Mouse (Mus musculus): ENCODE data around the gene Asic2. TPM values are rescaled to one million over a fixed set of nuclear protein-coding genes. Genes with fewer than 3 reads are reported as not detected.

The Asic2 gene
- polyA plus RNA-seq, 1 experiment from 2014 or later = not detected

DNA sequence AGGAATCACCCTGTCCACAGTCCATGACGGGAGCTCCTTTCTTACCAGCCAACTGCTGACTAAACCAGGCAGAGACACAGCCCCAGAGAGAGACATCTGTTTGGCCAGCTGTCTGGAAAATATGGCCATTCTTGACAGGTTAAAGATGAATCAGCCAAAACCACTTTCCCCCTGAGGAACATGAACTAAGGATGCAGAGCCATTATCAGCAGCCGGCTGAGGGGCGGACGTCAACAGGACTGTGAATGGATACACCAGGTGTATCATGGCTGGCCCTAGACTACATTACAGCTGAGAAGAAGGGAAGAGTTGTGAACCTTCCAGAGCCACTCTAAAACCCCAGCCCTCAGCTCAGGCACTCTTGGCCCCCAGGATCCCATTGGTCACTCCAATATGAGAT is 550.2 kb downstream of the Asic2 start:
- H3K4me3 ChIP-seq = no peak overlapping the region
- H3K36me3 ChIP-seq = no peaks in the 10 kb centered on the region
- WGBS = 88% methylated on average over 4 of the region's 4 CpGs
- H3K9ac ChIP-seq = no peak overlapping the region
- H3K4me1 ChIP-seq (replicated peaks) = no peaks in the 10 kb centered on the region
- H3K27ac ChIP-seq = no peak overlapping the region
- H3K27me3 ChIP-seq = no peaks in the 10 kb centered on the region; the same call in 1 of the 2 replicates
- H3K4me2 ChIP-seq = no peak overlapping the region
- H3K9me3 ChIP-seq (replicated peaks) = no peaks in the 10 kb centered on the region
- no peak for ATAC-seq (replicated peaks; ENCODE audit: insufficient number of reproducible peaks, insufficient read depth, low FRiP score, low read depth)

GRCm38 (mm10) chr11:81416319-81416718 is 551.9 kb downstream of the Asic2 start:
- H3K36me3 ChIP-seq = no peaks in the 10 kb centered on the region
- 74% methylated on average over 6 of the region's 6 CpGs for whole genome bisulfite sequencing
- H3K4me1 ChIP-seq (replicated peaks) = no peaks in the 10 kb centered on the region
- no peak overlapping the region for H3K4me2 ChIP-seq
- no peak overlapping the region for H3K27ac ChIP-seq
- no peaks in the 10 kb centered on the region for H3K9me3 ChIP-seq (replicated peaks)
- H3K27me3 ChIP-seq = no peaks in the 10 kb centered on the region
- ATAC-seq (replicated peaks; ENCODE audit: insufficient number of reproducible peaks, insufficient read depth, low FRiP score, low read depth) = no peak
- no peak overlapping the region for H3K9ac ChIP-seq
- no peak overlapping the region for H3K4me3 ChIP-seq

- no peak overlapping the region for H3K9ac ChIP-seq
- no peaks in the 10 kb centered on the region for H3K4me1 ChIP-seq (replicated peaks)
- H3K27ac ChIP-seq = no peak overlapping the region
- ATAC-seq (replicated peaks; ENCODE audit: insufficient number of reproducible peaks, insufficient read depth, low FRiP score, low read depth) = no peak
- H3K9me3 ChIP-seq (replicated peaks) = no peaks in the 10 kb centered on the region
- H3K4me2 ChIP-seq = no peak overlapping the region
- H3K27me3 ChIP-seq = no peaks in the 10 kb centered on the region
- 71% methylated on average over 2 of the region's 2 CpGs for WGBS
- no peak overlapping the region for H3K4me3 ChIP-seq
- H3K36me3 ChIP-seq = no peaks in the 10 kb centered on the region
These were observed 553.7 kb downstream of the Asic2 start for GRCm38 (mm10) chr11:81414596-81414995.

- H3K4me1 ChIP-seq (replicated peaks) = no peaks in the 10 kb centered on the region
- no peak overlapping the region for H3K4me3 ChIP-seq
- no peak overlapping the region for H3K9ac ChIP-seq
- WGBS = 19% methylated on average over 4 of the region's 4 CpGs
- H3K4me2 ChIP-seq = no peak overlapping the region
- H3K27ac ChIP-seq = no peak overlapping the region
- no peak for ATAC-seq (replicated peaks; ENCODE audit: insufficient number of reproducible peaks, insufficient read depth, low FRiP score, low read depth)
- H3K36me3 ChIP-seq = no peaks in the 10 kb centered on the region
- no peaks in the 10 kb centered on the region for H3K9me3 ChIP-seq (replicated peaks)
- no peaks in the 10 kb centered on the region for H3K27me3 ChIP-seq
These were observed 557.0 kb downstream of the Asic2 start for GRCm38 (mm10) chr11:81411251-81411650.

DNA sequence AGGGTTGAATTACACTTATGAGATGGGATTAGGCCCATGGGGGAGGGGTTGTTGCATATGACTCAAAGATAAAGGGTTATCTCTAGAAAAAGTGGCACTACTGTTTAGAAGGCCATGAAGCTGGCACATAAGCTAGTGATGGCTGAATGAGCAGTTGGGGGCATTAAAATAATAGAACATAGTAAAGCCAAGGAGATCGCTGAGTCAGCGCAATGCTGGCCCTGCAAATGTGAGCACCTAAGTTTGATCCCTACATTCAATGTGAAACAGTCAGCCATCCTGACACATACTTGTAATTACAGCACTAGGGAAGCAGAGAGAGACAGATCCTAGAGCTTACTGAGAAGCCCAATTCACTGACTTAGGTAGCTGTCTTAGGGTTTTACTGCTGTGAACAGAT is 562.3 kb downstream of the Asic2 start:
- H3K9me3 ChIP-seq (replicated peaks) = no peaks in the 10 kb centered on the region
- no peak for ATAC-seq (replicated peaks; ENCODE audit: insufficient number of reproducible peaks, insufficient read depth, low FRiP score, low read depth)
- H3K9ac ChIP-seq = no peak overlapping the region
- H3K4me3 ChIP-seq = no peak overlapping the region
- 100% methylated on average over 2 of the region's 2 CpGs for WGBS
- H3K4me1 ChIP-seq (replicated peaks) = no peaks in the 10 kb centered on the region; the same call in 1 of the 2 replicates
- no peaks in the 10 kb centered on the region; the same call in 1 of the 2 replicates for H3K27me3 ChIP-seq
- H3K27ac ChIP-seq = no peak overlapping the region
- H3K36me3 ChIP-seq = no peaks in the 10 kb centered on the region
- no peak overlapping the region for H3K4me2 ChIP-seq

DNA sequence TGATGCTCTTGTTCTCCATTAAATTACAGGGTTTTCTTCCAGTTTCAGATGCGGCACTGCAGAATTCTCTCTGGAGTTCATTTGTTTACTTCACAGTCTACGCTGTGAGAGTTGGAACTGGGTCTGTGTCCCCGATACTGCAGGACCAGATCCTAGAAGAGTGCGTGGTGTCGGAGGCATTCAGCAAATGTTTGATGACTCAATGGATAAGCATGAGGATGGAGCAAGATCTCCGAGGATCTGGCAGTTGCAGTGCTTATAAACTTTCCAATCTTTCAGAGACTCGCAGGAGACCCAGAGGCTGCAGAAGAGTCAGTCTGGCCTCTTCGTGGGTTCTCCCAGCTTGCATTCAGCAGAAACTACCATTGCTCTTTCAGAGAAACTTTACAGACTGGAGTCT is 566.0 kb downstream of the Asic2 start:
- H3K4me3 ChIP-seq = no peak overlapping the region
- WGBS = 72% methylated on average over 8 of the region's 8 CpGs
- no peaks in the 10 kb centered on the region for H3K36me3 ChIP-seq
- no peak overlapping the region for H3K9ac ChIP-seq
- H3K9me3 ChIP-seq (replicated peaks) = no peaks in the 10 kb centered on the region
- H3K4me2 ChIP-seq = no peak overlapping the region
- no peaks in the 10 kb centered on the region; the same call in 1 of the 2 replicates for H3K4me1 ChIP-seq (replicated peaks)
- no peaks in the 10 kb centered on the region; the same call in 1 of the 2 replicates for H3K27me3 ChIP-seq
- no peak overlapping the region for H3K27ac ChIP-seq
- ATAC-seq (replicated peaks; ENCODE audit: insufficient number of reproducible peaks, insufficient read depth, low FRiP score, low read depth) = no peak

- no peaks in the 10 kb centered on the region for H3K4me1 ChIP-seq (replicated peaks)
- no peak overlapping the region for H3K4me2 ChIP-seq
- H3K9me3 ChIP-seq (replicated peaks) = no peaks in the 10 kb centered on the region
- H3K27me3 ChIP-seq = no peaks in the 10 kb centered on the region
- H3K36me3 ChIP-seq = no peaks in the 10 kb centered on the region
- no peak overlapping the region for H3K27ac ChIP-seq
- 68% methylated on average over 9 of the region's 9 CpGs for WGBS
- no peak for ATAC-seq (replicated peaks; ENCODE audit: insufficient number of reproducible peaks, insufficient read depth, low FRiP score, low read depth)
- H3K4me3 ChIP-seq = no peak overlapping the region
- H3K9ac ChIP-seq = no peak overlapping the region
These were observed 575.4 kb downstream of the Asic2 start for GRCm38 (mm10) chr11:81392855-81393254.

GRCm38 (mm10) chr11:81386185-81386584 is 582.1 kb downstream of the Asic2 start:
- Histone ChIP-seq H3K4me1 (replicated peaks) (no peaks in the 10 kb centered on the region), H3K4me2 (no peak overlapping the region), H3K4me3 (no peak overlapping the region), H3K27me3 (no peaks in the 10 kb centered on the region), H3K27ac (no peak overlapping the region), H3K9me3 (replicated peaks) (no peaks in the 10 kb centered on the region), H3K36me3 (no peaks in the 10 kb centered on the region), H3K9ac (no peak overlapping the region)
- 81% methylated on average over 2 of the region's 2 CpGs for WGBS
- no peak for ATAC-seq (replicated peaks; ENCODE audit: insufficient number of reproducible peaks, insufficient read depth, low FRiP score, low read depth)

GRCm38 (mm10) chr11:81385547-81385946 is 582.7 kb downstream of the Asic2 start:
- Histone ChIP-seq H3K27ac (no peak overlapping the region), H3K4me2 (no peak overlapping the region), H3K27me3 (no peaks in the 10 kb centered on the region), H3K36me3 (no peaks in the 10 kb centered on the region), H3K4me3 (no peak overlapping the region), H3K9me3 (replicated peaks) (no peaks in the 10 kb centered on the region), H3K4me1 (replicated peaks) (no peaks in the 10 kb centered on the region), H3K9ac (no peak overlapping the region)
- ATAC-seq (replicated peaks; ENCODE audit: insufficient number of reproducible peaks, insufficient read depth, low FRiP score, low read depth) = no peak

GRCm38 (mm10) chr11:81374841-81375240 is 593.4 kb downstream of the Asic2 start:
- no peaks in the 10 kb centered on the region for H3K4me1 ChIP-seq (replicated peaks)
- H3K4me3 ChIP-seq = no peak overlapping the region
- no peak overlapping the region for H3K27ac ChIP-seq
- no peak for ATAC-seq (replicated peaks; ENCODE audit: insufficient number of reproducible peaks, insufficient read depth, low FRiP score, low read depth)
- no peaks in the 10 kb centered on the region for H3K36me3 ChIP-seq
- no peak overlapping the region for H3K4me2 ChIP-seq
- no peaks in the 10 kb centered on the region for H3K9me3 ChIP-seq (replicated peaks)
- H3K27me3 ChIP-seq = no peaks in the 10 kb centered on the region
- H3K9ac ChIP-seq = no peak overlapping the region

GRCm38 (mm10) chr11:81374003-81374710 is 594.1 kb downstream of the Asic2 start:
- Histone ChIP-seq H3K9me3 (replicated peaks) (no peaks in the 10 kb centered on the region), H3K4me2 (no peak overlapping the region), H3K36me3 (no peaks in the 10 kb centered on the region), H3K9ac (no peak overlapping the region), H3K4me1 (replicated peaks) (no peaks in the 10 kb centered on the region), H3K27ac (no peak overlapping the region), H3K27me3 (no peaks in the 10 kb centered on the region), H3K4me3 (no peak overlapping the region)
- ATAC-seq (replicated peaks; ENCODE audit: insufficient number of reproducible peaks, insufficient read depth, low FRiP score, low read depth) = no peak
- WGBS = 74% methylated on average over 8 of the region's 8 CpGs

DNA sequence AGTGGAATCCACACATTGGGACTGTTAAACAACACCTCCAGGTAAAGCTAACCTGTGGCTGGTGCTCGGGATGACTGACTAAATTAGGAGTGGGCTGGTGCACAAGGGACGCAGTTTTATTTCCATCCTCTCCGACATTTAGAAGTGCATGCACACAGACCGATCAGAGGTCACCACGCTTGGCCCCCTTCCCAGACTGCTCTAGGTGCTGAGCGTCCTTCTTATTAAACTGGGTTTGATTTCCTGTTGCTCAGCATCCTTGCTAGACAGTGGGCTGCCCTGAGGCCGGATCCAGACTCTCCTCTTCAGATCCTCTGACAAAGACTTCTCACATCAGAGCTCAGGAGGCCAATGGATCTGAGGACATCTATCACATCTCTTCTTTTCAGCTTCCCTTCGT is 596.7 kb downstream of the Asic2 start:
- H3K9me3 ChIP-seq (replicated peaks) = no peaks in the 10 kb centered on the region
- WGBS = 45% methylated on average over 8 of the region's 8 CpGs
- no peak for ATAC-seq (replicated peaks; ENCODE audit: insufficient number of reproducible peaks, insufficient read depth, low FRiP score, low read depth)
- H3K36me3 ChIP-seq = no peaks in the 10 kb centered on the region
- H3K4me1 ChIP-seq (replicated peaks) = no peaks in the 10 kb centered on the region
- H3K4me3 ChIP-seq = no peak overlapping the region
- no peaks in the 10 kb centered on the region for H3K27me3 ChIP-seq
- H3K9ac ChIP-seq = no peak overlapping the region
- H3K27ac ChIP-seq = no peak overlapping the region
- no peak overlapping the region for H3K4me2 ChIP-seq

All from heart, embryonic 15.5 days (tissue).